Mouse (Mus musculus) liver, adult 2 months (tissue): ENCODE data around the gene Gpr156.

Source experiments
- CTCF ChIP-seq: fragments of 200-500 bp; IDR thresholded peaks from 2 replicates; pipeline ENCODE4 v1.5.1; 2011; ENCODE audit warnings: low read depth, low read length, control low read depth
- POLR2A ChIP-seq: fragments of 200-500 bp; IDR thresholded peaks from 2 replicates; pipeline ENCODE4 v1.6.1; 2011; ENCODE audit warnings: low read length, control low read depth; ENCODE audit not compliant: insufficient read depth; ENCODE audit errors: extremely low read depth

- TF ChIP-seq POLR2A (peak; percentile 59; the same call in 1 of the 2 replicates), CTCF (0 out of 2 replicates have a peak, but pooled peaks have one; percentile 4)
Observed at GRCm38 (mm10) chr16:37867791-37868505, 48.3 kb upstream of the Gpr156 start, which contains the start of gene Lrrc58.
